Mouse (Mus musculus): Measurements from ENCODE around the gene Mbd5.
A peak's percentile ranks its signal among the peaks of the same experiment; 100 is the strongest.

Mbd5 gene

GRCm38 (mm10) chr2:48948841-48949584, at the start of gene Mbd5:
TSS of gene Mbd5 (plus strand) at chr2:48949508.
- DNase-seq (ENCODE audit: low spot score) = peak; percentile 98

- DNase-seq (ENCODE audit: low spot score) = no peak
Observed at GRCm38 (mm10) chr2:48908866-48909265, 40.4 kb upstream of the Mbd5 start.

GRCm38 (mm10) chr2:48914185-48914584, 35.1 kb upstream of the Mbd5 start:
- no peak for DNase-seq (ENCODE audit: low spot score)

- no peak for DNase-seq (ENCODE audit: low spot score)
Observed at GRCm38 (mm10) chr2:48915832-48916231, 33.5 kb upstream of the Mbd5 start.

GRCm38 (mm10) chr2:48935058-48935457, 14.2 kb upstream of the Mbd5 start:
- DNase-seq (ENCODE audit: low spot score) = no peak

GRCm38 (mm10) chr2:48947761-48948160, 1.5 kb upstream of the Mbd5 start:
- DNase-seq (ENCODE audit: low spot score) = no peak

- DNase-seq (ENCODE audit: low spot score) = peak; percentile 21
Observed at GRCm38 (mm10) chr2:48949743-48950251, 489 bp downstream of the Mbd5 start.

GRCm38 (mm10) chr2:48950252-48950315, 776 bp downstream of the Mbd5 start, which contains the start of gene Orc4:
TSS of gene Orc4 (minus strand) at chr2:48950277.
- DNase-seq (ENCODE audit: low spot score) = no peak

GRCm38 (mm10) chr2:48950316-48950880, 1.1 kb downstream of the Mbd5 start:
- DNase-seq (ENCODE audit: low spot score) = no peak

GRCm38 (mm10) chr2:48956591-48956990, 7.3 kb downstream of the Mbd5 start:
- no peak for DNase-seq (ENCODE audit: low spot score)

GRCm38 (mm10) chr2:48978920-48979319, 29.6 kb downstream of the Mbd5 start:
- DNase-seq (ENCODE audit: low spot score) = no peak

- no peak for DNase-seq (ENCODE audit: low spot score)
Observed at GRCm38 (mm10) chr2:48990322-48990721, 41.0 kb downstream of the Mbd5 start.

- DNase-seq (ENCODE audit: low spot score) = no peak
Observed at GRCm38 (mm10) chr2:49040481-49040880, 91.2 kb downstream of the Mbd5 start.

GRCm38 (mm10) chr2:49050030-49050429, 100.7 kb downstream of the Mbd5 start:
- no peak for DNase-seq (ENCODE audit: low spot score)

- DNase-seq (ENCODE audit: low spot score) = no peak
Observed at GRCm38 (mm10) chr2:49067886-49068285, 118.6 kb downstream of the Mbd5 start.

GRCm38 (mm10) chr2:49084966-49085365, 135.7 kb downstream of the Mbd5 start:
- no peak for DNase-seq (ENCODE audit: low spot score)

GRCm38 (mm10) chr2:49090771-49091170, 141.5 kb downstream of the Mbd5 start:
- DNase-seq (ENCODE audit: low spot score) = no peak

GRCm38 (mm10) chr2:49096765-49097164, 147.5 kb downstream of the Mbd5 start:
- no peak for DNase-seq (ENCODE audit: low spot score)

- DNase-seq (ENCODE audit: low spot score) = no peak
Observed at GRCm38 (mm10) chr2:49108906-49109305, 159.6 kb downstream of the Mbd5 start.

GRCm38 (mm10) chr2:49119875-49120274, 170.6 kb downstream of the Mbd5 start:
- DNase-seq (ENCODE audit: low spot score) = no peak

GRCm38 (mm10) chr2:49121603-49122002, 172.3 kb downstream of the Mbd5 start:
- DNase-seq (ENCODE audit: low spot score) = no peak

- DNase-seq (ENCODE audit: low spot score) = no peak
Observed at GRCm38 (mm10) chr2:49142186-49142585, 192.9 kb downstream of the Mbd5 start.

- DNase-seq (ENCODE audit: low spot score) = no peak
Observed at GRCm38 (mm10) chr2:49153649-49154048, 204.3 kb downstream of the Mbd5 start.

GRCm38 (mm10) chr2:49160232-49160947, 211.1 kb downstream of the Mbd5 start:
- no peak for DNase-seq (ENCODE audit: low spot score)
